Mouse (Mus musculus): Measurements from ENCODE around the gene Uvrag. TPM values are rescaled to one million over a fixed set of nuclear protein-coding genes. Genes with fewer than 3 reads are reported as not detected.

Gene Uvrag
- polyA plus RNA-seq, 1 experiment = 74.6 TPM

DNA sequence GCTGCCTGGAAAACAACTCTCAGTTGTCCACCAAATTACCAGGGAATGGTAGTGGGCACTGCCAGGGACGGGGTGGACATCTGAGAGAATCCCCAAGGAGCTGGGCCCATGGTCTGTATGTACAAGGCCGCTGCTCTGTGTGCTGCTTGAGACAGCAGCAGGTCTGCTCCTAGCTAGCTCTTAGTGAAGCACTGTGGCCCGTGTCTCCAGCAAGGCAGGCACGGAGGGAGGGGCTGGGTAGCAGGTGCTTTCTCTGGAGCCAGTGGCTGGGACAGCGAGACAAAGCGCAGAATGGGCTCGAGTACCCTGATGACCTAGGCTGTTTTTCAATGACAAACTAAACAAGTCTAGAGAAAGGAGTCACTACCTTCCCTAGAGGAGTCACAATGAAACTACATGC is 20.1 kb upstream of the Uvrag start:
- WGBS = 91% methylated on average over 7 of the region's 7 CpGs
- H3K4me3 ChIP-seq (ENCODE audit: control insufficient read depth, insufficient read depth, low read length) = no peak overlapping the region
- H3K4me1 ChIP-seq (replicated peaks; ENCODE audit: control insufficient read depth, insufficient read depth, low read length) = no peaks in the 10 kb centered on the region
- TF ChIP-seq CTCF (IDR thresholded peaks at IDR 0.05; ENCODE audit: borderline replicate concordance, control insufficient read depth, extremely low read depth, insufficient read depth, low read length, poor library complexity) = no peak
- TF ChIP-seq POLR2A (IDR thresholded peaks at IDR 0.05; ENCODE audit: control insufficient read depth, extremely low read depth, insufficient read depth, low read length, poor library complexity) = no peak
- no peaks in the 10 kb centered on the region for H3K27me3 ChIP-seq (ENCODE audit: control insufficient read depth, insufficient read depth, low read length)
- no peaks in the 10 kb centered on the region for H3K36me3 ChIP-seq (ENCODE audit: control insufficient read depth, insufficient read depth, low read length)
- no peak overlapping the region for H3K27ac ChIP-seq (ENCODE audit: control insufficient read depth, insufficient read depth, low read length)
- no peak for DNase-seq

DNA sequence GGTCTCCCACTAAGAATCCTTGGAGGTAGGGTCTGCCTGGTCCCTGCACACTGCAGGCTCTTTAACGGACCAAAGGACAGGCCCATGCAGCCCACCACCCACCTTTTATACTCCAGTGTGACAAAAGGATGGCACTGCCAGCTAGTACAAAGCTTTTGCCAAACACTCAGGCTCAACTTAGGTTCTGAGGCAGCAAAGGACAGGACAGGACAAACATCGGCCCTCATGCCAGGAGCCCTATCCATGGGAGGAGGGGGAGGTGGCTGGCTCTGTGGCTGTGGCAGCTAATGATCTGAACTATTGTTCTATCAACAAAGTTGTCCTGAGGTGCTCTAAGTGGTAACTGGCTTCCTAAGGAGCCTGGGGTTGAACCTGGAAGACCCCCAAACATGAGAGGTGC is 18.5 kb upstream of the Uvrag start:
- DNase-seq = no peak
- Histone ChIP-seq H3K4me3 (ENCODE audit: control insufficient read depth, insufficient read depth, low read length) (no peak overlapping the region), H3K27me3 (ENCODE audit: control insufficient read depth, insufficient read depth, low read length) (no peaks in the 10 kb centered on the region), H3K36me3 (ENCODE audit: control insufficient read depth, insufficient read depth, low read length) (no peaks in the 10 kb centered on the region), H3K4me1 (replicated peaks; ENCODE audit: control insufficient read depth, insufficient read depth, low read length) (no peaks in the 10 kb centered on the region; the same call in 1 of the 2 replicates), H3K27ac (ENCODE audit: control insufficient read depth, insufficient read depth, low read length) (no peak overlapping the region)
- TF ChIP-seq CTCF (IDR thresholded peaks at IDR 0.05; ENCODE audit: borderline replicate concordance, control insufficient read depth, extremely low read depth, insufficient read depth, low read length, poor library complexity) (no peak), POLR2A (IDR thresholded peaks at IDR 0.05; ENCODE audit: control insufficient read depth, extremely low read depth, insufficient read depth, low read length, poor library complexity) (no peak)
- 89% methylated on average over 2 of the region's 2 CpGs for WGBS

DNA sequence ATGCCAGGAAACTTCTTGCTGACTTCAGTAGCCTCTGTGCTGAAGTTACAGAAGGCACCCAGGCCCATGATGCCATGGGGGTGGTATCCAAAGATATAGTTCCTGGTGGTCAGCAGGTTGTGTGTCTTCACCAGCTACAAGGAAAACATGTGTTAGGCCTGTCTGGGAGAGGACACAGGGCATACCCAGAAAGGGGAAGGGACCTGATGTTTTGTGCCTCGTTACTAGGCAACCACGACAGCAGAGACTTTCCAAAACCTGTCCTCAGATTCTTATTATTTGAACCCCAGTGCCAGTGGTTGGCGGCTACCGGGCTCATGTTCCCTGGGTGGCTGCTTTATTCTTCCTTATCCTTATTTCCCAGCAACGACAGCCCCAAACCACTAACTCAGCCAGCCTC is 18.0 kb upstream of the Uvrag start:
- H3K4me3 ChIP-seq (ENCODE audit: control insufficient read depth, insufficient read depth, low read length) = no peak overlapping the region
- H3K4me1 ChIP-seq (replicated peaks; ENCODE audit: control insufficient read depth, insufficient read depth, low read length) = peaks cover 2% of the 10 kb centered on the region
- no peaks in the 10 kb centered on the region for H3K36me3 ChIP-seq (ENCODE audit: control insufficient read depth, insufficient read depth, low read length)
- DNase-seq = no peak
- TF ChIP-seq POLR2A (IDR thresholded peaks at IDR 0.05; ENCODE audit: control insufficient read depth, extremely low read depth, insufficient read depth, low read length, poor library complexity) (no peak), CTCF (IDR thresholded peaks at IDR 0.05; ENCODE audit: borderline replicate concordance, control insufficient read depth, extremely low read depth, insufficient read depth, low read length, poor library complexity) (no peak)
- H3K27me3 ChIP-seq (ENCODE audit: control insufficient read depth, insufficient read depth, low read length) = no peaks in the 10 kb centered on the region
- 24% methylated on average over 5 of the region's 5 CpGs for WGBS
- H3K27ac ChIP-seq (ENCODE audit: control insufficient read depth, insufficient read depth, low read length) = no peak overlapping the region

DNA sequence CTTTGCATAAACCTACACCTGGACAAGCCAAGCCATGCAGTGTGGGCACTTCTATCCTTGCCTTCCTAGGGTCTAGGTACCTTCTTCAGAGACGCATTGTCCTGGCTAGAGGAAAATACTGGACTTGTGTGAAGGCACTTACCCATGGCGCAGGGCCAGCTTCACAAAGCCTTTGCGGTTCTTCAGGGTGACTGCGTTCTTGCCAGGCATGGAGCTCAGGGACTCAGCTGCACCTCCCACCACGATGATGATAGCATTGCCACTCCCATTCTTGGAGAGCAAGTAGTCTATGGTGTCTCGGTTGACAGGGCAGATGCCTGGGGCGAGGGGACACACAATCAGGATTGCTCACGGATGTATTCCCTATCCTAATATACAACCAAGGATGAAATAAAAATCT is 17.1 kb upstream of the Uvrag start:
- WGBS = 91% methylated on average over 8 of the region's 8 CpGs
- Histone ChIP-seq H3K27ac (ENCODE audit: control insufficient read depth, insufficient read depth, low read length) (no peak overlapping the region), H3K4me3 (ENCODE audit: control insufficient read depth, insufficient read depth, low read length) (no peak overlapping the region), H3K4me1 (replicated peaks; ENCODE audit: control insufficient read depth, insufficient read depth, low read length) (peaks cover 6% of the 10 kb centered on the region), H3K36me3 (ENCODE audit: control insufficient read depth, insufficient read depth, low read length) (no peaks in the 10 kb centered on the region), H3K27me3 (ENCODE audit: control insufficient read depth, insufficient read depth, low read length) (no peaks in the 10 kb centered on the region)
- DNase-seq = no peak
- no peak for TF ChIP-seq CTCF (IDR thresholded peaks at IDR 0.05; ENCODE audit: borderline replicate concordance, control insufficient read depth, extremely low read depth, insufficient read depth, low read length, poor library complexity)
- TF ChIP-seq POLR2A (IDR thresholded peaks at IDR 0.05; ENCODE audit: control insufficient read depth, extremely low read depth, insufficient read depth, low read length, poor library complexity) = no peak

DNA sequence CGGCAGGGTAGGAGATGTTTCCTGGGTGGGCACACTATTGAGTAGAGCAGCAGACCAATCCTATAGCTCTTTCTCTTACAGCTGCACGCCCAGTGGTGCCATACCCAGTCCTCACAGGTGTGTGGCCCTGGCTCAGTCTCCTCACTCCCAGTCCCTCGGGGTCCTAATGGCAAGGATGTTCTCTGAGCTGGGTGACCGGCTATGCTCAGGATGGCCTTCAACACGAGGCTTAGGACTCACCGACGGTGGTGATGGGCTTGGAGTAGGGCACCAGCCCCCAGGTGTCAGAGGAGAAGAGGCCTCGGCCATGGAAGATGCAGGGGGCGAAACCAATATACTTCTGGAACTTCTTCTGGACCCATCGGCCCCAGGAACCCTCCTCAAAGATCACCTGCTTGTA is 15.8 kb upstream of the Uvrag start:
- Histone ChIP-seq H3K27me3 (ENCODE audit: control insufficient read depth, insufficient read depth, low read length) (no peaks in the 10 kb centered on the region), H3K4me1 (replicated peaks; ENCODE audit: control insufficient read depth, insufficient read depth, low read length) (peaks cover 14% of the 10 kb centered on the region), H3K27ac (ENCODE audit: control insufficient read depth, insufficient read depth, low read length) (no peak overlapping the region), H3K4me3 (ENCODE audit: control insufficient read depth, insufficient read depth, low read length) (no peak overlapping the region), H3K36me3 (ENCODE audit: control insufficient read depth, insufficient read depth, low read length) (no peaks in the 10 kb centered on the region)
- TF ChIP-seq CTCF (IDR thresholded peaks at IDR 0.05; ENCODE audit: borderline replicate concordance, control insufficient read depth, extremely low read depth, insufficient read depth, low read length, poor library complexity) (no peak), POLR2A (IDR thresholded peaks at IDR 0.05; ENCODE audit: control insufficient read depth, extremely low read depth, insufficient read depth, low read length, poor library complexity) (no peak)
- WGBS = 86% methylated on average over 10 of the region's 10 CpGs
- no peak for DNase-seq

DNA sequence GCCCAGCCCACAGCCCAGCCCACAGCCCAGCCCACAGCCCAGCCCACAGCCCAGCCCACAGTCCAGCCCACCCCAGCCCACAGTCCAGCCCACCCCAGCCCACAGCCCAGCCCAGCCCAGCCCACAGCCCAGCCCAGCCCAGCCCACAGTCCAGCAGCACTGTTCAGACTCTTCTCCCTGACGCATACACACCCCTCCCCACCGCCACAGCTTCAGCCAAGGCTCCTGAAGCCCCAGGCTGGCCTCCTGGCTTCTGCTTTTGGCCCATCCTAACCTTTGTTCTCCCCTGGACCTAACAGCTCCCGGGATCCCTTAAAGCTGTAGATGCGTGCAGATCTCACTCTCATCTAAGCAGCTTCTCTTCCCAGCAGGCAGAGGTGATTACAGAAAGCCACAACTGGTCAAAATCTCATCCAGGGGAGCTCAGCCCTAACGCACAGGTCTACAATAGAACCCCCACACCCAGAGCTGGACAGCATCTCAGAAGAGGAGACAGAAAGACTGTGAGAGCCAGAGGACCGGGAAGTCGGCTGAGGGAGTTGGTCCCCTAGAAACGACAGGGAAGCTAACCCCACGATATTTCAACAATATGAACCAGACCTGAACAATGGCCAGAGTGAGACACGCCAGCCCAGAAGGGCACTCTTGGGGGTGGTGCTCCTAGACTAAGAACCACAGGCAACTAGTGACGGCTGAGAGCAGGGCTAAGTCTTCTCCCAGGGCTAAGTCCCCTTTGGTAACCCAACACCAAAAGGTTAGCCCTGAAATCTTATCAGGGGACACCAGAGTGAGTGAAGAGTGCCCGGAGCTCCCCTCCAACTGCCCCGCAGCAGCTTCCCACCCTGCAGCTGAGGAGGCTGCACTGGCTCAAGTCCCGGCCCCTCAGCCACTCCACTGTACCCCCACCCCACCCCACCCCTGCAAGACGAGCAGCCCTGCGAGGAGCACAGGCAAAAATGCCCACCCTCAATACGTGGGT is 14.7 kb upstream of the Uvrag start:
- no peak overlapping the region for H3K27ac ChIP-seq (ENCODE audit: control insufficient read depth, insufficient read depth, low read length)
- DNase-seq = no peak
- H3K36me3 ChIP-seq (ENCODE audit: control insufficient read depth, insufficient read depth, low read length) = no peaks in the 10 kb centered on the region
- peaks cover 14% of the 10 kb centered on the region for H3K4me1 ChIP-seq (replicated peaks; ENCODE audit: control insufficient read depth, insufficient read depth, low read length)
- TF ChIP-seq CTCF (IDR thresholded peaks at IDR 0.05; ENCODE audit: borderline replicate concordance, control insufficient read depth, extremely low read depth, insufficient read depth, low read length, poor library complexity) (no peak), POLR2A (IDR thresholded peaks at IDR 0.05; ENCODE audit: control insufficient read depth, extremely low read depth, insufficient read depth, low read length, poor library complexity) (no peak)
- 50% methylated on average over 17 of the region's 17 CpGs for WGBS
- no peak overlapping the region for H3K4me3 ChIP-seq (ENCODE audit: control insufficient read depth, insufficient read depth, low read length)
- no peaks in the 10 kb centered on the region for H3K27me3 ChIP-seq (ENCODE audit: control insufficient read depth, insufficient read depth, low read length)

All from thymus, adult 2 months (tissue).